23 mouse cellular contexts compared by ENCODE assay signal in the genomic region with DNA sequence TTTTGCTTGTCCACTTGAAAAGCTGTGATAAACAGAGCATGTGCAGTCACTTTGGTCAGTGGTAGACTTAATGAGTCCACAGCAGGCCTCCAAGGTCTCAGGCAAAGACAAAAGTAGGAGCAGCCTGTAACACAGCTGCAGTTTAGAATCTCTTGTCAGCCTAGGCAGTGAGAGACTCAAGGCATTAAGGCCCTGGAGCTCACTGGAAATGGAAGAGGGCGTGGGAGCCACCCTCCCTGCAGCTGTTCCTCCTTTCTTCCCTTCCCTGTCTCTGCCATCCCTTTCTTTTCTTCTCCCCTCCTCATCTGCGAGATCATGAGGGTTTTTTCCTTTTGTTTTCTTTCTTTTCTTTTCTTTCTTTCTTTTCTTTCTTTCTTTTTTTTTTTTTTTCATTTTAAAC.
DNase-seq lines count a peak whose midpoint lies in the region; ATAC-seq and TF ChIP-seq lines count a peak whose summit lies in the region.
"Had no signal": no experiment of that assay in that cellular context is flagged by ENCODE, and none has a peak within 500 bp of the region (broad histone marks: within the 10 kb centered on the region; RNA-seq: fewer than 3 reads in every experiment).

No protein-coding gene starts in this region.

- TF ChIP-seq CTCF in stomach, postnatal 0 days (IDR thresholded peaks at IDR 0.05; ENCODE audit: low read depth), result no peak
- TF ChIP-seq CTCF in olfactory bulb, adult 2 months (IDR thresholded peaks at IDR 0.05; ENCODE audit: insufficient read depth, low read depth, low read length), result no peak

- 75% methylated on average over 2 of the region's 2 CpGs for WGBS in heart, embryonic 15.5 days
- 80% methylated on average over 2 of the region's 2 CpGs for WGBS in stomach, embryonic 14.5 days
- 73% methylated on average over 2 of the region's 2 CpGs for WGBS in stomach, postnatal 0 days
- WGBS in olfactory bulb, adult 2 months, result 44% methylated on average over 2 of the region's 2 CpGs

- H3K27me3 ChIP-seq in heart, embryonic 15.5 days, result no peaks in the 10 kb centered on the region
- H3K27me3 ChIP-seq in stomach, embryonic 14.5 days (ENCODE audit: control insufficient read depth, insufficient read depth, low read length), result no peaks in the 10 kb centered on the region
- H3K27me3 ChIP-seq in stomach, postnatal 0 days (ENCODE audit: control insufficient read depth, insufficient read depth, low read length), result no peaks in the 10 kb centered on the region
- H3K27me3 ChIP-seq: CH12.LX; forebrain, embryonic 12.5 days; intestine, embryonic 15.5 days; Patski had no signal

- H3K27ac ChIP-seq in heart, embryonic 15.5 days, result peak overlapping the region; percentile 15; the same call in 1 of the 2 replicates
- peak overlapping the region; percentile 21; the same call in 1 of the 2 replicates for H3K27ac ChIP-seq in stomach, embryonic 14.5 days (ENCODE audit: low read length)
- H3K27ac ChIP-seq in stomach, postnatal 0 days (replicated peaks), result no peak overlapping the region
- H3K27ac ChIP-seq in olfactory bulb, adult 2 months (ENCODE audit: insufficient read depth, low read depth, low read length), result peak overlapping the region; percentile 49
- H3K27ac ChIP-seq: forebrain, embryonic 12.5 days; heart, embryonic 10.5 days; hindbrain, embryonic 10.5 days; hindbrain, embryonic 14.5 days; intestine, embryonic 15.5 days had no signal

- no peak overlapping the region for H3K9ac ChIP-seq in heart, embryonic 15.5 days
- no peak overlapping the region for H3K9ac ChIP-seq in stomach, embryonic 14.5 days (replicated peaks; ENCODE audit: low read depth, low read length)
- H3K9ac ChIP-seq in stomach, postnatal 0 days (ENCODE audit: low read length), result no peak overlapping the region
- H3K9ac ChIP-seq: forebrain, embryonic 12.5 days; hindbrain, embryonic 14.5 days; intestine, embryonic 15.5 days had no signal

- no peak overlapping the region for H3K4me2 ChIP-seq in heart, embryonic 15.5 days
- H3K4me2 ChIP-seq in stomach, embryonic 14.5 days (replicated peaks; ENCODE audit: low read depth, low read length), result no peak overlapping the region
- H3K4me2 ChIP-seq in stomach, postnatal 0 days (replicated peaks; ENCODE audit: low read depth), result no peak overlapping the region
- H3K4me2 ChIP-seq: forebrain, embryonic 12.5 days; hindbrain, embryonic 14.5 days; intestine, embryonic 15.5 days had no signal

- TF ChIP-seq POLR2A in olfactory bulb, adult 2 months (IDR thresholded peaks at IDR 0.05; ENCODE audit: insufficient read depth, low read depth, low read length), result no peak

- peaks cover 72% of the 10 kb centered on the region for H3K36me3 ChIP-seq in heart, embryonic 15.5 days
- peaks cover 60% of the 10 kb centered on the region for H3K36me3 ChIP-seq in stomach, embryonic 14.5 days (ENCODE audit: control insufficient read depth, insufficient read depth, low read length)
- peaks cover 32% of the 10 kb centered on the region for H3K36me3 ChIP-seq in stomach, postnatal 0 days (ENCODE audit: control insufficient read depth, insufficient read depth, low read length)

- H3K4me3 ChIP-seq in heart, embryonic 15.5 days, result no peak overlapping the region
- H3K4me3 ChIP-seq in stomach, embryonic 14.5 days (ENCODE audit: low read depth, low read length), result no peak overlapping the region
- H3K4me3 ChIP-seq in stomach, postnatal 0 days (ENCODE audit: low read depth, low read length), result no peak overlapping the region
- no peak overlapping the region for H3K4me3 ChIP-seq in olfactory bulb, adult 2 months (ENCODE audit: insufficient read depth, low read depth, low read length)
- H3K4me3 ChIP-seq: forebrain, embryonic 12.5 days; heart, embryonic 10.5 days; hindbrain, embryonic 10.5 days; intestine, embryonic 15.5 days had no signal

- no peak for DNase-seq in frontal cortex, postnatal 36 days (ENCODE audit: low spot score in 2 of 2)
- DNase-seq in heart, adult 8-10 months (ENCODE audit: low spot score), result no peak
- no peak for DNase-seq in stomach, postnatal 0 days (ENCODE audit: low spot score)
- DNase-seq in embryo, embryonic 10.5 days (ENCODE audit: low spot score), result no peak
- DNase-seq: adrenal gland, postnatal 14 days; cerebellum, adult 18-20 months; cerebellum, adult 9-11 months; cerebellum, postnatal 36 days; heart, postnatal 14 days; kidney, adult 18-20 months had no signal

- ATAC-seq in frontal cortex, adult (ENCODE audit: low TSS enrichment), result peak; percentile 38; the same call in 1 of the 2 replicates
- ATAC-seq in heart, embryonic 15.5 days (replicated peaks; ENCODE audit: insufficient number of reproducible peaks, insufficient read depth, low FRiP score, low read depth), result no peak
- no peak for ATAC-seq in stomach, embryonic 14.5 days (ENCODE audit: insufficient number of reproducible peaks, insufficient read depth, low FRiP score, low read depth)
- no peak for ATAC-seq in stomach, postnatal 0 days (ENCODE audit: low FRiP score, low TSS enrichment)
- ATAC-seq: activated CD4-positive, CD25-positive, alpha-beta regulatory T cell, adult 4 months; forebrain, embryonic 16.5 days; intestine, embryonic 15.5 days; Patski had no signal

- H3K9me3 ChIP-seq in heart, embryonic 15.5 days (replicated peaks), result no peaks in the 10 kb centered on the region
- no peaks in the 10 kb centered on the region for H3K9me3 ChIP-seq in stomach, embryonic 14.5 days (ENCODE audit: control insufficient read depth, low read depth, low read length)
- H3K9me3 ChIP-seq in stomach, postnatal 0 days (ENCODE audit: control insufficient read depth, low read length), result no peaks in the 10 kb centered on the region
- H3K9me3 ChIP-seq: forebrain, embryonic 12.5 days; heart, embryonic 10.5 days; hindbrain, embryonic 10.5 days; intestine, embryonic 15.5 days had no signal

- TF ChIP-seq EP300 in stomach, postnatal 0 days (optimal IDR thresholded peaks at IDR 0.05), result no peak

- 0 out of 2 replicates have a peak, but pooled peaks cover 7% of the 10 kb centered on the region for H3K4me1 ChIP-seq in heart, embryonic 15.5 days (replicated peaks)
- H3K4me1 ChIP-seq in stomach, embryonic 14.5 days (ENCODE audit: control insufficient read depth, insufficient read depth, low read length), result no peaks in the 10 kb centered on the region
- H3K4me1 ChIP-seq in stomach, postnatal 0 days (replicated peaks; ENCODE audit: control insufficient read depth, insufficient read depth), result no peaks in the 10 kb centered on the region
- H3K4me1 ChIP-seq in olfactory bulb, adult 2 months (ENCODE audit: control insufficient read depth, insufficient read depth, low read length), result peaks cover 9% of the 10 kb centered on the region
- H3K4me1 ChIP-seq: forebrain, embryonic 12.5 days; hindbrain, embryonic 10.5 days; intestine, embryonic 15.5 days had no signal
